Mouse (Mus musculus) retina, embryonic 14.5 days (tissue): ENCODE results near the gene Ppm1m.

ENCODE experiments used
- DNase-seq: peaks from one replicate; pipeline ENCODE4 v3.0.0-alpha.2; 2015; ENCODE audit warnings: low spot score

Ppm1m gene

DNA sequence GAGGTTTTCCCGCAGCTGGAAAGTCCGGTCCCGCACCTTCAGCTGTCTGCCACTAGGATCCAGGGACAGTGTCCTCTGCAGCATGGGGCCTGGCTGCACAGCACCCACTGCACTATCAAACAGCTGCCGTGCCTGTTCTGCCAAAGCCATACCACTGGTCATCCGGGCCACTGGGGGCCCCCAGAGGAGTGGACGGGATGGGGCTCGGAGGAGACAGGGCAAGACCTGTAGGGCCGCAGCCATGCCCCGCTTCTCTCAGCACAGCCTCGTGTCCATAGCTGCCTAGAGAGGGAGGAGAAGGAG lies 42.0 kb downstream of the Ppm1m start:
- DNase-seq: no peak

DNA sequence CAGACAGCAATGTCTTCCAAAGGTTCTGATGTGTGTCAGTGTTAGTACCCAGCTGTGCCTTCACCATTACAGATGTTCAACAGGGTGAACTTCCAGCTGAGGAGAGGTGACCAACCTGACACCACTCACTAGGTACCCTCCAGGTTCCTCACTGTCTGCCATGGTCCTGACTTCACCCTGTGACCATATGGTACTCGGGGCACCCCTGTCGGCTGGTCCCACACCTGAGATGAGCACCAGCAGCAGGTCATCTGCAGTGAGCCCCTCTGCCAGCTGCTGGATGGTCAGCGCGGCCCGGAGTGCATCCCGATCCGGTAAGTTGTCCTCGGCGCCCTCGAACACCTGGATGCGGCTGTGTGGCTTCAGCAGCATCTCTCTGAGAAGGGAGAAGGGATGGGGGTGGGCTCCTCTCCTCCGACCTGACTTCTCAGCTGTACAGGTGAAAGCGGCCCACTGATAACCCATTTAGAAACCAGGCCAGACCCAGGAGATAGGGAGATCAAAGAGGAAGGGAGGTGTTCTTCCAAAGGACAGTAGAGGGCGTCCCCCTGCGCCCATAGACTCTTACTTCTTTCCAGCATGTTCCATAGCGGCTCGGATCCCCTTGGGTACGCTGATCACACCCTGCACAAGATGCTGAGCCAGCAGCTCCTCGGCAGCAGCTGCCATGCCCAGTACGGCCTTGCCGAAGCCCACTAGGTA lies 42.5 kb downstream of the Ppm1m start:
- no peak for DNase-seq

GRCm38 (mm10) chr9:106156419-106156818 lies 43.1 kb downstream of the Ppm1m start:
- peak; percentile 91 for DNase-seq

GRCm38 (mm10) chr9:106154106-106154505 lies 45.4 kb downstream of the Ppm1m start:
- no peak for DNase-seq

- DNase-seq: no peak
These were observed 50.2 kb downstream of the Ppm1m start for GRCm38 (mm10) chr9:106149399-106149754.

- peak; percentile 66 for DNase-seq
These were observed 50.8 kb downstream of the Ppm1m start for GRCm38 (mm10) chr9:106148541-106149398.

GRCm38 (mm10) chr9:106147851-106148431 lies 51.6 kb downstream of the Ppm1m start:
- peak; percentile 32 for DNase-seq

GRCm38 (mm10) chr9:106147281-106147680 lies 52.3 kb downstream of the Ppm1m start:
- DNase-seq: no peak

- no peak for DNase-seq
These were observed 54.0 kb downstream of the Ppm1m start for GRCm38 (mm10) chr9:106145582-106145981.
